9 mouse cellular contexts compared by ENCODE assay signal in the genomic region with DNA sequence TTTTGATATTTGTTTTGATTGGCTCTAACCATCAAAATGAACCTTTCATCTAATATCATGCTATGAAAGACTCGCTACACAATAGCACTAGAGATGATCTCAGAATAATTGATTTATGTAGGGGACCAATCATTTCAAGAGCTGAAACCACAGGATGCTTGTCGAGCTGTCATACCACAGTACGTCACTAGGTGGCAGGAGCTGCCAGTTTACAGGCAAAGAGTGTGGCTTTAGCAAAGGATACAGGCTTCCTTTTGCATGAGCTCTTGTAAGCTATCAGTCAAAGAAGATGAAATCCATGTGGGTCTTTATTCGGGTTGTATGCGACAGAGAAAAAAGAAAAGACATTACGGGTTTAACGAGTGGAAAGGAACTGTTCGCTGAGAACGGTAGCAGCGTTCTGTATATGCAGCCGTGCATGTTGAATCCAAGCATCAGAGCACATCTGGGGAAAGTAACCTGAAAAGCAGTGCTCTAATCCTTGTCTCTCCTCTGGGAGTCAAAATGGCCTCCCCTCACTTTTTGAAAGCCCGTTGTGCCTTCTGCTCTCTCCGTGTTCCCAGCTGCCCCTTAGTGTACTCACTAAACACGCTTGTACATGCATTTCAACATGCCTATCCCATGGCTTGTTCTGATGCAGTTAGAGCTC.
DNase-seq lines count a peak whose midpoint lies in the region; ATAC-seq and TF ChIP-seq lines count a peak whose summit lies in the region.
"Had no signal": no experiment of that assay in that cellular context is flagged by ENCODE, and none has a peak within 500 bp of the region (broad histone marks: within the 10 kb centered on the region; RNA-seq: fewer than 3 reads in every experiment).

No protein-coding gene starts in this region.

- H3K4me1 ChIP-seq in bone marrow, adult 2 months (ENCODE audit: control insufficient read depth, insufficient read depth, low read length): no peaks in the 10 kb centered on the region
- no peaks in the 10 kb centered on the region for H3K4me1 ChIP-seq in embryonic facial prominence, embryonic 14.5 days (ENCODE audit: control insufficient read depth, insufficient read depth, low read length)
- H3K4me1 ChIP-seq: megakaryocyte, embryonic 14.5 days had no signal

- DNase-seq in MEL-GATA-1-ER (ENCODE audit: extremely low read depth, low read depth): peak; percentile 11
- peak; percentile 88 for DNase-seq in embryonic facial prominence, embryonic 14.5 days (ENCODE audit: low spot score)
- DNase-seq in layer of hippocampus, postnatal 14 days (ENCODE audit: low spot score in 2 of 2): peak; percentile 88 to 94
- peak; percentile 79 for DNase-seq in lung, postnatal 36 days
- DNase-seq in right cerebral cortex, postnatal 10 days (ENCODE audit: low spot score in 2 of 2): peak; percentile 91 to 93

- peak; percentile 64 for TF ChIP-seq CTCF in bone marrow, adult 2 months (IDR thresholded peaks at IDR 0.05; ENCODE audit: control insufficient read depth, insufficient read depth, low read length)

- no peak overlapping the region for H3K9ac ChIP-seq in embryonic facial prominence, embryonic 14.5 days (ENCODE audit: low read depth, low read length)

- no peak overlapping the region for H3K4me2 ChIP-seq in embryonic facial prominence, embryonic 14.5 days (ENCODE audit: low read depth, low read length)

- ATAC-seq in embryonic facial prominence, embryonic 14.5 days (ENCODE audit: low read depth): peak; percentile 65; the same call in 1 of the 2 replicates
- peak; percentile 76 to 83; a peak in 3 of 4 replicates for ATAC-seq in hematopoietic stem cell, adult 5-6 weeks (replicated peaks in 1 of 2; ENCODE audit: insufficient read depth in 1 of 2, low FRiP score in 2 of 2, low TSS enrichment in 1 of 2, low read depth in 1 of 2, poor library complexity in 2 of 2, severe bottlenecking in 2 of 2)
- ATAC-seq in erythroblast, adult 5-6 weeks (replicated peaks; ENCODE audit: low FRiP score, poor library complexity, severe bottlenecking): no peak

- H3K36me3 ChIP-seq in embryonic facial prominence, embryonic 14.5 days (ENCODE audit: control insufficient read depth, insufficient read depth, low read length): no peaks in the 10 kb centered on the region

- no peaks in the 10 kb centered on the region for H3K27me3 ChIP-seq in embryonic facial prominence, embryonic 14.5 days (replicated peaks; ENCODE audit: control insufficient read depth, insufficient read depth, low read length)
- H3K27me3 ChIP-seq: megakaryocyte, embryonic 14.5 days had no signal

- TF ChIP-seq POLR2A in bone marrow, adult 2 months (IDR thresholded peaks at IDR 0.05; ENCODE audit: borderline replicate concordance, control insufficient read depth, low read depth, low read length): no peak

- H3K4me3 ChIP-seq in bone marrow, adult 2 months (replicated peaks; ENCODE audit: control insufficient read depth, low read depth, low read length): no peak overlapping the region
- H3K4me3 ChIP-seq in embryonic facial prominence, embryonic 14.5 days (ENCODE audit: low read depth, low read length): no peak overlapping the region
- H3K4me3 ChIP-seq: megakaryocyte, embryonic 14.5 days had no signal

- WGBS in bone marrow, adult 2 months: 50% methylated on average over 14 of the region's 14 CpGs
- WGBS in embryonic facial prominence, embryonic 14.5 days: 28% methylated on average over 14 of the region's 14 CpGs

- no peaks in the 10 kb centered on the region for H3K9me3 ChIP-seq in embryonic facial prominence, embryonic 14.5 days (ENCODE audit: control insufficient read depth, low read length)
- H3K9me3 ChIP-seq: megakaryocyte, embryonic 14.5 days had no signal

- no peak overlapping the region for H3K27ac ChIP-seq in bone marrow, adult 2 months (ENCODE audit: control insufficient read depth, insufficient read depth, low read depth, low read length, poor library complexity)
- H3K27ac ChIP-seq in embryonic facial prominence, embryonic 14.5 days (replicated peaks; ENCODE audit: low read depth, low read length): no peak overlapping the region

Comparison
In these comparisons a context has a peak if more than half of its experiments do, and no peak if none do; other contexts are left out.
1. DNase-seq: peak in every context shown above with its lines; median percentile 92 in right cerebral cortex, postnatal 10 days; 91 in layer of hippocampus, postnatal 14 days; 88 in embryonic facial prominence, embryonic 14.5 days; 79 in lung, postnatal 36 days; 11 in MEL-GATA-1-ER.